Mouse (Mus musculus) small intestine, adult 2 months (tissue): ENCODE measurements around the gene Marco.

Source experiments
- CTCF ChIP-seq: fragments of 200-500 bp; IDR thresholded peaks from 2 replicates; pipeline ENCODE4 v1.5.1; 2012; ENCODE audit warnings: low read depth, mild to moderate bottlenecking, control low read depth, inconsistent platforms, low read length, moderate library complexity, mixed read lengths; ENCODE audit not compliant: insufficient replicate concordance, insufficient read length; ENCODE audit errors: extremely low read depth
- POLR2A ChIP-seq: fragments of 200-500 bp; IDR thresholded peaks from 2 replicates; pipeline ENCODE4 v1.6.1; 2012; ENCODE audit warnings: low read depth, mild to moderate bottlenecking, control low read depth, inconsistent platforms, low read length, moderate library complexity

GRCm38 (mm10) chr1:120459032-120459431, 45.8 kb downstream of the Marco start:
- TF ChIP-seq POLR2A: no peak
- no peak for TF ChIP-seq CTCF
